Mouse (Mus musculus) spleen, adult 2 months (tissue): Measurements from ENCODE around the gene Vmn1r152.
"Not testable (repeated sequence)": the region's sequence is repeated elsewhere in the genome, so short reads cannot be mapped to it uniquely, and the experiment has no call there.

ENCODE experiments used
- CTCF ChIP-seq: fragments of 200-500 bp; IDR thresholded peaks from 2 replicates; pipeline ENCODE4 v1.5.1; 2011; ENCODE audit warnings: mild to moderate bottlenecking, inconsistent platforms; ENCODE audit not compliant: insufficient read depth, insufficient read length, insufficient replicate concordance; ENCODE audit errors: extremely low read depth
- POLR2A ChIP-seq: fragments of 200-500 bp; IDR thresholded peaks from 2 replicates; pipeline ENCODE4 v1.6.1; 2011; ENCODE audit warnings: low read depth, low read length, inconsistent platforms

GRCm38 (mm10) chr7:22565243-22565642 lies 42.5 kb downstream of the Vmn1r152 start, which contains the start of gene Gm4201:
- not testable (repeated sequence) for TF ChIP-seq CTCF, POLR2A
